Mouse (Mus musculus): Measurements from ENCODE around the gene Grap2. TPM values are rescaled to one million over a fixed set of nuclear protein-coding genes. Genes with fewer than 3 reads are reported as not detected.
A peak's percentile ranks its signal among the peaks of the same experiment; 100 is the strongest.

Grap2 gene
- polyA plus RNA-seq, 1 experiment from 2014 or later, result 0.09 TPM

- 96% methylated on average over 5 of the region's 5 CpGs for WGBS
- Histone ChIP-seq H3K27ac (replicated peaks) (no peak overlapping the region), H3K4me1 (0 out of 2 replicates have a peak, but pooled peaks cover 3% of the 10 kb centered on the region), H3K36me3 (no peaks in the 10 kb centered on the region), H3K4me3 (no peak overlapping the region), H3K9ac (replicated peaks) (no peak overlapping the region), H3K9me3 (no peaks in the 10 kb centered on the region), H3K27me3 (no peaks in the 10 kb centered on the region), H3K4me2 (replicated peaks) (no peak overlapping the region)
- ATAC-seq (replicated peaks), result no peak
Observed at GRCm38 (mm10) chr15:80590641-80591040, 18.2 kb downstream of the Grap2 start.

- 89% methylated on average over 6 of the region's 6 CpGs for WGBS
- Histone ChIP-seq H3K4me3 (no peak overlapping the region), H3K36me3 (no peaks in the 10 kb centered on the region), H3K27ac (replicated peaks) (no peak overlapping the region), H3K27me3 (no peaks in the 10 kb centered on the region), H3K4me1 (0 out of 2 replicates have a peak, but pooled peaks cover 3% of the 10 kb centered on the region), H3K9me3 (no peaks in the 10 kb centered on the region), H3K4me2 (replicated peaks) (no peak overlapping the region), H3K9ac (replicated peaks) (no peak overlapping the region)
- no peak for ATAC-seq (replicated peaks)
Observed at GRCm38 (mm10) chr15:80592737-80593136, 20.3 kb downstream of the Grap2 start.

- Histone ChIP-seq H3K4me1 (0 out of 2 replicates have a peak, but pooled peaks cover 3% of the 10 kb centered on the region), H3K27ac (replicated peaks) (no peak overlapping the region), H3K9me3 (no peaks in the 10 kb centered on the region), H3K9ac (replicated peaks) (no peak overlapping the region), H3K4me3 (no peak overlapping the region), H3K4me2 (replicated peaks) (no peak overlapping the region), H3K27me3 (no peaks in the 10 kb centered on the region), H3K36me3 (no peaks in the 10 kb centered on the region)
- ATAC-seq (replicated peaks), result no peak
- 67% methylated on average over 5 of the region's 5 CpGs for WGBS
Observed at GRCm38 (mm10) chr15:80593877-80594276, 21.5 kb downstream of the Grap2 start.

GRCm38 (mm10) chr15:80598750-80599149, 26.4 kb downstream of the Grap2 start:
- no peaks in the 10 kb centered on the region for H3K27me3 ChIP-seq
- no peak overlapping the region for H3K4me2 ChIP-seq (replicated peaks)
- peaks cover 15% of the 10 kb centered on the region for H3K4me1 ChIP-seq
- no peak overlapping the region for H3K4me3 ChIP-seq
- H3K9me3 ChIP-seq, result no peaks in the 10 kb centered on the region
- no peak overlapping the region for H3K27ac ChIP-seq (replicated peaks)
- no peak for ATAC-seq (replicated peaks)
- H3K36me3 ChIP-seq, result no peaks in the 10 kb centered on the region
- H3K9ac ChIP-seq (replicated peaks), result no peak overlapping the region
- WGBS, result 72% methylated on average over 12 of the region's 12 CpGs

GRCm38 (mm10) chr15:80599213-80599750, 26.9 kb downstream of the Grap2 start:
- no peak overlapping the region for H3K4me3 ChIP-seq
- H3K36me3 ChIP-seq, result no peaks in the 10 kb centered on the region
- ATAC-seq (replicated peaks), result no peak
- H3K4me2 ChIP-seq (replicated peaks), result no peak overlapping the region
- H3K27ac ChIP-seq (replicated peaks), result no peak overlapping the region
- no peak overlapping the region for H3K9ac ChIP-seq (replicated peaks)
- WGBS, result 55% methylated on average over 16 of the region's 16 CpGs
- H3K9me3 ChIP-seq, result no peaks in the 10 kb centered on the region
- H3K27me3 ChIP-seq, result no peaks in the 10 kb centered on the region
- peaks cover 15% of the 10 kb centered on the region for H3K4me1 ChIP-seq

GRCm38 (mm10) chr15:80599843-80600242, 27.4 kb downstream of the Grap2 start:
- Histone ChIP-seq H3K9ac (replicated peaks) (no peak overlapping the region), H3K4me3 (no peak overlapping the region), H3K27ac (replicated peaks) (no peak overlapping the region), H3K4me2 (replicated peaks) (no peak overlapping the region), H3K9me3 (no peaks in the 10 kb centered on the region), H3K36me3 (no peaks in the 10 kb centered on the region), H3K4me1 (peaks cover 15% of the 10 kb centered on the region), H3K27me3 (no peaks in the 10 kb centered on the region)
- WGBS, result 87% methylated on average over 4 of the region's 4 CpGs
- no peak for ATAC-seq (replicated peaks)

GRCm38 (mm10) chr15:80601456-80601855, 29.1 kb downstream of the Grap2 start:
- H3K4me1 ChIP-seq, result peaks cover 15% of the 10 kb centered on the region
- no peak overlapping the region for H3K9ac ChIP-seq (replicated peaks)
- WGBS, result 20% methylated on average over 7 of the region's 7 CpGs
- H3K27ac ChIP-seq (replicated peaks), result peak overlapping the region; percentile 62; the same call in 1 of the 2 replicates
- H3K9me3 ChIP-seq, result no peaks in the 10 kb centered on the region
- H3K36me3 ChIP-seq, result no peaks in the 10 kb centered on the region
- no peak overlapping the region for H3K4me2 ChIP-seq (replicated peaks)
- H3K27me3 ChIP-seq, result no peaks in the 10 kb centered on the region
- H3K4me3 ChIP-seq, result no peak overlapping the region
- no peak for ATAC-seq (replicated peaks)

- ATAC-seq (replicated peaks), result no peak
- no peaks in the 10 kb centered on the region for H3K27me3 ChIP-seq
- H3K9me3 ChIP-seq, result no peaks in the 10 kb centered on the region
- H3K27ac ChIP-seq (replicated peaks), result no peak overlapping the region
- no peaks in the 10 kb centered on the region for H3K36me3 ChIP-seq
- 38% methylated on average over 7 of the region's 7 CpGs for WGBS
- no peak overlapping the region for H3K9ac ChIP-seq (replicated peaks)
- no peak overlapping the region for H3K4me3 ChIP-seq
- no peak overlapping the region for H3K4me2 ChIP-seq (replicated peaks)
- peaks cover 15% of the 10 kb centered on the region for H3K4me1 ChIP-seq
Observed at GRCm38 (mm10) chr15:80602487-80602886, 30.1 kb downstream of the Grap2 start.

GRCm38 (mm10) chr15:80604026-80604425, 31.6 kb downstream of the Grap2 start:
- WGBS, result 87% methylated on average over 6 of the region's 6 CpGs
- no peak overlapping the region for H3K27ac ChIP-seq (replicated peaks)
- H3K4me1 ChIP-seq, result peaks cover 15% of the 10 kb centered on the region
- no peak overlapping the region for H3K9ac ChIP-seq (replicated peaks)
- H3K9me3 ChIP-seq, result no peaks in the 10 kb centered on the region
- no peaks in the 10 kb centered on the region for H3K27me3 ChIP-seq
- H3K36me3 ChIP-seq, result no peaks in the 10 kb centered on the region
- ATAC-seq (replicated peaks), result no peak
- H3K4me3 ChIP-seq, result no peak overlapping the region
- no peak overlapping the region for H3K4me2 ChIP-seq (replicated peaks)

- WGBS, result 87% methylated on average over 3 of the region's 3 CpGs
- Histone ChIP-seq H3K9ac (replicated peaks) (no peak overlapping the region), H3K4me1 (no peaks in the 10 kb centered on the region), H3K4me2 (replicated peaks) (no peak overlapping the region), H3K4me3 (no peak overlapping the region), H3K27me3 (no peaks in the 10 kb centered on the region), H3K9me3 (no peaks in the 10 kb centered on the region), H3K36me3 (no peaks in the 10 kb centered on the region), H3K27ac (replicated peaks) (no peak overlapping the region)
- ATAC-seq (replicated peaks), result no peak
Observed at GRCm38 (mm10) chr15:80607970-80608369, 35.6 kb downstream of the Grap2 start.

GRCm38 (mm10) chr15:80610335-80610734, 37.9 kb downstream of the Grap2 start:
- Histone ChIP-seq H3K4me3 (no peak overlapping the region), H3K4me2 (replicated peaks) (no peak overlapping the region), H3K9ac (replicated peaks) (no peak overlapping the region), H3K36me3 (no peaks in the 10 kb centered on the region), H3K27ac (replicated peaks) (no peak overlapping the region), H3K27me3 (no peaks in the 10 kb centered on the region), H3K9me3 (no peaks in the 10 kb centered on the region), H3K4me1 (peaks cover 9% of the 10 kb centered on the region)
- 83% methylated on average over 2 of the region's 2 CpGs for WGBS
- ATAC-seq (replicated peaks), result no peak

- no peak overlapping the region for H3K27ac ChIP-seq (replicated peaks)
- H3K4me3 ChIP-seq, result no peak overlapping the region
- no peak overlapping the region for H3K4me2 ChIP-seq (replicated peaks)
- no peaks in the 10 kb centered on the region for H3K27me3 ChIP-seq
- peaks cover 19% of the 10 kb centered on the region for H3K4me1 ChIP-seq
- no peaks in the 10 kb centered on the region for H3K9me3 ChIP-seq
- 63% methylated on average over 5 of the region's 5 CpGs for WGBS
- no peaks in the 10 kb centered on the region for H3K36me3 ChIP-seq
- no peak for ATAC-seq (replicated peaks)
- H3K9ac ChIP-seq (replicated peaks), result no peak overlapping the region
Observed at GRCm38 (mm10) chr15:80611478-80611877, 39.1 kb downstream of the Grap2 start.

- Histone ChIP-seq H3K27me3 (0 out of 2 replicates have a peak, but pooled peaks cover 3% of the 10 kb centered on the region), H3K4me2 (replicated peaks) (no peak overlapping the region), H3K9me3 (no peaks in the 10 kb centered on the region), H3K27ac (replicated peaks) (no peak overlapping the region), H3K36me3 (no peaks in the 10 kb centered on the region), H3K4me3 (no peak overlapping the region), H3K9ac (replicated peaks) (no peak overlapping the region), H3K4me1 (peaks cover 19% of the 10 kb centered on the region)
- 64% methylated on average over 5 of the region's 5 CpGs for WGBS
- ATAC-seq (replicated peaks), result no peak
Observed at GRCm38 (mm10) chr15:80613904-80614303, 41.5 kb downstream of the Grap2 start.
